Mouse (Mus musculus) hindlimb bud, embryonic 11.5 days (tissue): ENCODE measurements around the gene Wdsub1.

Experiments used
- DNase-seq: peaks from one replicate; pipeline ENCODE4 v3.0.0-alpha.2; 2012; ENCODE audit warnings: low read depth, low spot score; ENCODE audit errors: extremely low spot score

Wdsub1 gene

DNA sequence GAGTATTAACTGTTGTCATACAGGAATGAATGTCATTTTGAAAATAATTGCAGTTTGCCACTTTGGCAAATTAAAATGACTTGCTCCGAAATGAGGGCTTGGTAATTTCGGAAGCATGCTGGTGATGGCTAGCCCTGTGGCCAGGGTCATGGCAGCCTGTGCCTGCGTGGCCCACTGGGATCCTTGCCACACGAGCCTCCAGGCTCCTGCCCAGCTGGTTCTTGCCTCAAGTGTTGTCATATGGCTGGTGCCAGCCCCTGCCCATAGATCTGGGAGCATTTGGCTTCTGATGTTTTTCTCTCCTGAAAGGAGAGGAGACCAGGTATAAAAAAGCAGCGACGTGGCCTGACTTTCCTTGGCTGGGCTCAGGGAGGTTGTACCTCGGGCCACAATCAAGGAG lies 72.4 kb downstream of the Wdsub1 start:
- DNase-seq = no peak

DNA sequence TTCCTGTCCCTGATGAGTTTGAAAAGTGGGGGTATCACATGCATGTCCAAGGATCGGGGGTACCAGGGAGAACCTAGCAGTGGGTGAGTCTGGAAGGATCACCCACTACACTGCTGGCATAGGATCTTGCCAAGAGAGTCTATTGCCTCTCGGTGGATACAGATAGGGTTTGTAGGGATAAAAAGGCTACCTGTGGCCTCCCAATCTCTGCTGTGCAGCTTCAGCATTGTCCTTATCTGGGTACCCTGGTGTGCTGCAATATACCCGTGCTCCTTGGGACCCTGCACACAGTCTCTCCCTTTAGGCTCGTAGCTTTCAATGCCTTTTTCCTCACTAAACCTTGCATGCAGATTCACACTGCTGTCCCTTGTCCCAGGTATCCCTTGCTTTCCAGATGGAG lies 73.8 kb downstream of the Wdsub1 start:
- no peak for DNase-seq

DNA sequence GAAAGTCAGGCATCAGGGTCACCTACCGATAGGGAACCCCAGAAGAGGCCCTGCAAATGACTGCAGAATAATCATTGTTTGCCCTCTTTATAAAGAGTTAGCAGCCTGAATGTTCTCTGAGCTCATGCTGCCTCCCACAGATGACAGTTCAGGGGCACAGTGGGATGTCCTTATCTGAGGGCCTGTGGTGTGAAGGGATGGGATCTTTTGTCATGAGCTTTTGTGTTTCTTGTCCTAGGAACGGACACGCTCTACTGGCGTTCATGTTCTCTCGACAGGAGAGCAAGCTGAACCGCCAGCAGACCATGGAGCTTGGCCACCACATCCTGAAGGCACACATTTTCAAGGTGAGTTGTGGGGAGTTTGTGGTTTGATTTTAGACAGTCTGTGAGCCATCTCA lies 76.4 kb downstream of the Wdsub1 start:
- no peak for DNase-seq

DNA sequence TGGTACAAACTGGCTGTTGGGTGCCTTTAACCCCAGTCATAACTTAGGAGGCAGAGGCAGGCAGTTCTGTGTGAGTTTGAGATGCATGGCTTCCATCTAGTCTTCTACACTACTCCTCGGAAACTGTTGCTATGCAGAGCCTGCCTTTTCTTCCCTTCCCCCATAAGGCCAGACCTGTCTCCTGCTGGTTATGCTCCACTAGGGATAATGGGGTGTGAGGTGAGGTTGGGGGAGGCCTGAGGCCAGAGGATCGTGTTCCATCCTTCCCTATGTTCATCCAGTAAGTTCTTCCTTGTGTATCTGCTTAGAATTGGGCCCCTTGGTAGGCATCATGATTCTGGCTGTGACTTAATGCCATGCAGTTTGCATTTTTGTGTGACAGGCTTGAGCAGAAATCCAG lies 76.8 kb downstream of the Wdsub1 start:
- DNase-seq = no peak

GRCm38 (mm10) chr2:59802722-59803387 lies 79.5 kb downstream of the Wdsub1 start:
- no peak for DNase-seq
